Mouse (Mus musculus) heart, embryonic 16.5 days (tissue): ENCODE data around the gene Galntl6. TPM values are rescaled to one million over a fixed set of nuclear protein-coding genes. Genes with fewer than 3 reads are reported as not detected.

Source experiments
- ATAC-seq: fragments of 200-750 bp; cut with Nextera tagmentation; replicated peaks from 2 replicates; pipeline ENCODE4 v1.8.0; 2017; ENCODE audit warnings: moderate number of reproducible peaks; ENCODE audit not compliant: insufficient read depth, low FRiP score; ENCODE audit errors: extremely low read depth
- H3K27ac ChIP-seq: fragments of 300-500 bp; sonication (generic); 2 replicates; pipeline ENCODE4 v1.5.1; 2014; ENCODE audit warnings: mild to moderate bottlenecking, low read length, control low read depth, moderate library complexity
- H3K27me3 ChIP-seq: fragments of 300-500 bp; sonication (generic); 2 replicates; pipeline ENCODE4 v1.6.1; 2014; ENCODE audit warnings: low read length, mixed read lengths; ENCODE audit not compliant: control insufficient read depth, insufficient read depth
- H3K36me3 ChIP-seq: fragments of 300-500 bp; sonication (generic); 2 replicates; pipeline ENCODE4 v1.6.1; 2014; ENCODE audit not compliant: control insufficient read depth, insufficient read depth
- H3K4me1 ChIP-seq: fragments of 300-500 bp; sonication (generic); 2 replicates; pipeline ENCODE4 v1.6.1; 2014; ENCODE audit warnings: low read length, mixed read lengths; ENCODE audit not compliant: control insufficient read depth, insufficient read depth
- H3K4me2 ChIP-seq: fragments of 300-500 bp; sonication (generic); 2 replicates; pipeline ENCODE4 v1.6.1; 2014; ENCODE audit warnings: low read depth, mild to moderate bottlenecking, control low read depth, low read length
- H3K4me3 ChIP-seq: fragments of 300-500 bp; sonication (generic); 2 replicates; pipeline ENCODE4 v1.5.1; 2014; ENCODE audit warnings: mild to moderate bottlenecking, control low read depth, low read length
- H3K9ac ChIP-seq: fragments of 300-500 bp; sonication (generic); 2 replicates; pipeline ENCODE4 v1.6.1; 2014; ENCODE audit warnings: low read length, control low read depth
- H3K9me3 ChIP-seq: fragments of 300-500 bp; sonication (generic); replicated peaks from 2 replicates; pipeline ENCODE4 v1.6.1; 2016; ENCODE audit warnings: low read length; ENCODE audit not compliant: control insufficient read depth
- WGBS: fragments of 180-500 bp; shearing (Covaris S2); extraction: QIAGEN DNeasy Blood & Tissue Kit; methylation state at CpG from one replicate; pipeline ENCODE4 v1.1.7; 2014; 5-methylcytosine and 5-hydroxymethylcytosine counted together
- polyA plus RNA-seq: library from polyadenylated mRNA; unstranded; fragments of >200 nt; fragmentation: Nextera tagmentation; extraction: Ambion mirVana; gene quantifications from 2 replicates; pipeline ENCODE4 v1.2.1, GENCODE M21; 2015

Galntl6 gene
- polyA plus RNA-seq, 1 experiment from 2014 or later = 0.03 TPM

DNA sequence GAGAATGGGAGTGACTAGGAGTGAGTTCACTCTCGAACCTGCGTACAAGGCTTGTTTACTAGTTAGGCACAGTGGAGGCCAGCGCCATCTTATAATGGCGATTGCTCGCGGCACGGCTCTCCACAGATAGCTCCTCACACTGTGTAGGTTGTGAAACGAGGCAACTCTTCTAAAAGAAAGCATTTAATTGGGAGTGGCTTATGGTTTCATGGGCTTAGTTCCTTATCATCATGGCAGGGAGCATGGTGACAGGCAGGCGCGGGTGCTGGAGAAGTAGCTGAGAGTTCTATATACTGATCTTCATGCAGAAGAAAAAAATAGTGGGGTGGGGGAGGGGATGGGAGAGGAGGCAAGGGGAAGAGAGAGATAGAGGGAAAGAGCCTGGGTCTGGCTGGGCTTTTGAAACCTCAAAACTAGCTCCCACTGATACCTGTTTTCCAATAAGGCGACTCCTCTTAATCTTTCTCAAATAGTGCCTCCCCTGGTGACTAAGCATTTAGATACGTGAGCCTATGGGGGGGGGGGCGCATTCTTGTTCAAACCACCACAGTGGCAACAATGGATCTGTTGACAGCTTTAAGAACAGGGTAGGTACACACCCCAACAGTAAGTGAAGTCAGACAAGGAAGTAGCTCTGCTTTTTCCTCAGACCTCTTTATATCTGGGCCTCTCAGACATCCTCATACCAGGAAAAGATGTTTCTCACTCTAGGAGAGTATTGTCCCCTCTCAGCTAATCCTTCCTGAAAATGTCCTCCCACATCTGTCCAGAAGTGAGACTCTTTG is 1187.4 kb downstream of the Galntl6 start:
- no peak overlapping the region for H3K9ac ChIP-seq
- H3K4me2 ChIP-seq = no peak overlapping the region
- no peak overlapping the region for H3K27ac ChIP-seq
- WGBS = 68% methylated on average over 13 of the region's 13 CpGs
- no peaks in the 10 kb centered on the region for H3K9me3 ChIP-seq
- ATAC-seq = no peak; the same call in 1 of the 2 replicates
- no peaks in the 10 kb centered on the region for H3K27me3 ChIP-seq
- no peak overlapping the region for H3K4me3 ChIP-seq
- peaks cover 3% of the 10 kb centered on the region; the same call in 1 of the 2 replicates for H3K4me1 ChIP-seq
- no peaks in the 10 kb centered on the region for H3K36me3 ChIP-seq

Other genes starting within 250 kb of the Galntl6 start
- gene BC030500, start 885 bp downstream of the Galntl6 start, polyA plus RNA-seq = 0.15 TPM in 1 of 2 replicates, not detected in the other